ENCODE assay signal across 28 mouse cellular contexts in the genomic region with DNA sequence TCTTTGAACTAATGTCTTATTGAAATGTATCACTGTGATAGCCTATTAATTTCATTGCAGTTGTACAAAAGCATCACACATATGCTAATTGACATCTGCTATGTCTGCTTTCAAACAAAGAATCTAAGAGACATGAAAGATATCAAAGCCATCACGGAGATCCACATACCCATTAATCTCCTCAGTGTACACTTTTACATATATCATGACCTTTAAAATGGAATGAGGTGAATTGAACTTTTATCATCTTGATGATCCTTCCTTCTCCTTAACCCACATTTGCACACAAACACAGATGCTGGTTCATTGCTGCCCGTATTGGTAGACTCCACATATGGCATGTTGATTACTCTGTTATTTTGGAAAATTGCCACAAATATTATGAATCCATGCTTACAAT.
"Had no signal": no experiment of that assay in that cellular context is flagged by ENCODE, and none has a peak within 500 bp of the region (broad histone marks: within the 10 kb centered on the region; RNA-seq: fewer than 3 reads in every experiment).

No protein-coding gene starts in this region.

- H3K36me3 ChIP-seq: heart, embryonic 10.5 days; heart, embryonic 12.5 days; hindbrain, embryonic 10.5 days; hindbrain, embryonic 12.5 days; intestine, embryonic 15.5 days; limb, embryonic 10.5 days; limb, embryonic 12.5 days; liver, embryonic 13.5 days; liver, embryonic 15.5 days had no signal

- H3K4me3 ChIP-seq: gastrocnemius, adult 2 months; heart, embryonic 10.5 days; heart, embryonic 12.5 days; hindbrain, embryonic 10.5 days; hindbrain, embryonic 12.5 days; intestine, embryonic 15.5 days; layer of hippocampus, adult 2 months; left cerebral cortex, adult 2 months; limb, embryonic 10.5 days; limb, embryonic 12.5 days; liver, embryonic 13.5 days; liver, embryonic 15.5 days had no signal

- H3K9ac ChIP-seq: heart, embryonic 12.5 days; hindbrain, embryonic 12.5 days; hindbrain, embryonic 14.5 days; intestine, embryonic 15.5 days; limb, embryonic 12.5 days; liver, embryonic 13.5 days; liver, embryonic 15.5 days had no signal

- H3K9me3 ChIP-seq: heart, embryonic 10.5 days; heart, embryonic 12.5 days; hindbrain, embryonic 12.5 days; intestine, embryonic 15.5 days; limb, embryonic 10.5 days; limb, embryonic 12.5 days; liver, embryonic 13.5 days; liver, embryonic 15.5 days had no signal

- ATAC-seq: hindbrain, embryonic 16.5 days; inflammation-experienced regulatory T-cells, adult 6 months; intestine, embryonic 15.5 days; intestine, postnatal 0 days had no signal

- DNase-seq: gastrocnemius, adult 2 months; gastrocnemius, postnatal 10 days; gastrocnemius, postnatal 25 days; heart, adult 18-20 months; heart, postnatal 10 days; heart, postnatal 4 days; kidney, adult 18-20 months; kidney, adult 8-10 months; kidney, postnatal 10 days; kidney, postnatal 25 days; kidney, postnatal 4 days; liver; liver, embryonic 13.5 days had no signal

- H3K4me2 ChIP-seq: heart, embryonic 12.5 days; hindbrain, embryonic 12.5 days; hindbrain, embryonic 14.5 days; intestine, embryonic 15.5 days; limb, embryonic 12.5 days; liver, embryonic 11.5 days; liver, embryonic 13.5 days; liver, embryonic 15.5 days had no signal

- H3K27ac ChIP-seq: gastrocnemius, adult 2 months; heart, embryonic 10.5 days; hindbrain, embryonic 10.5 days; hindbrain, embryonic 12.5 days; hindbrain, embryonic 14.5 days; intestine, embryonic 15.5 days; layer of hippocampus, adult 2 months; left cerebral cortex, adult 2 months; limb, embryonic 10.5 days; limb, embryonic 12.5 days; liver, embryonic 13.5 days; liver, embryonic 15.5 days had no signal

- H3K4me1 ChIP-seq: heart, embryonic 10.5 days; heart, embryonic 12.5 days; hindbrain, embryonic 10.5 days; hindbrain, embryonic 12.5 days; intestine, embryonic 15.5 days; limb, embryonic 10.5 days; limb, embryonic 12.5 days; liver, embryonic 13.5 days; liver, embryonic 15.5 days had no signal

- H3K27me3 ChIP-seq: heart, embryonic 12.5 days; hindbrain, embryonic 12.5 days; intestine, embryonic 15.5 days; limb, embryonic 12.5 days; liver, embryonic 13.5 days; liver, embryonic 15.5 days had no signal
